Mouse (Mus musculus) ES-E14 (cell line): ENCODE data around the gene Rims4.

ENCODE experiments used
- CHD2 ChIP-seq: IDR thresholded peaks from 2 replicates; pipeline ENCODE4 v1.6.1; 2014; ENCODE audit warnings: mild to moderate bottlenecking, low read depth, low read length, inconsistent platforms
- HCFC1 ChIP-seq: IDR thresholded peaks from 2 replicates; pipeline ENCODE4 v1.6.1; 2012; ENCODE audit warnings: low read length, inconsistent platforms, borderline replicate concordance; ENCODE audit not compliant: insufficient read depth
- MAFK ChIP-seq: IDR thresholded peaks from 2 replicates; pipeline ENCODE4 v1.6.1; 2014; ENCODE audit warnings: mild to moderate bottlenecking, low read depth, low read length, inconsistent platforms; ENCODE audit not compliant: insufficient read depth
- ZC3H11A ChIP-seq: IDR thresholded peaks from 2 replicates; pipeline ENCODE4 v1.6.1; 2012; ENCODE audit warnings: low read depth, mild to moderate bottlenecking, inconsistent platforms, low read length, borderline replicate concordance
- ZNF384 ChIP-seq: IDR thresholded peaks from 2 replicates; pipeline ENCODE4 v1.6.1; 2012; ENCODE audit warnings: low read depth, low read length, inconsistent platforms

- TF ChIP-seq MAFK (no peak), ZNF384 (no peak), CHD2 (no peak), ZC3H11A (no peak), HCFC1 (no peak)
Measured at GRCm38 (mm10) chr2:163925044-163925443, 6.6 kb upstream of the Rims4 start.
